ENCODE assay signal across 8 mouse cellular contexts in the genomic region with DNA sequence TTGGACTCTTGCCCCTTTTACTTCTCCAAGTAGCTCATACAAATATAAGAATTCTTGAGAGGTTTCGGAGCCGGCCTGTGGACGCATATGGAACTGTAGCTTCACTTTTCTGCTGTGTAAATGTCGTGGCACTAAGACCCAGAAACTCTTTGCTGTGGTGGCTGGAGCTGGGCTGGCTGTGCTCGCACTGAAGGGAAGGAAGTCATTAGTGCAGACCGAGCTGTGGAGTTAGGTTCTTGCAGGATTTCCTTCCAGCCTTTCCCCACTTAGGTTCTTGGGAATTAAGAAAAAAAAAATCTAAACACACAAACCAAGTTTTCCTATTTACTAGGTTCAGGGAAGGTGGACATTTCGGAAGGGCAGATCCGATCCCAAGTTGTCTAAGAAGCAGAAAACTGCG.
A peak's percentile ranks its signal among the peaks of the same experiment; 100 is the strongest.
DNase-seq lines count a peak whose midpoint lies in the region; ATAC-seq lines count a peak whose summit lies in the region.

No protein-coding gene starts in this region.

- WGBS in hindbrain, embryonic 16.5 days: under 1% methylated on average over 9 of the region's 9 CpGs

- ATAC-seq in activated CD4-positive, CD25-positive, alpha-beta regulatory T cell, adult 4 months: peak; percentile 74
- ATAC-seq in hindbrain, embryonic 16.5 days: peak; percentile 86

- H3K36me3 ChIP-seq in hindbrain, embryonic 16.5 days (ENCODE audit: control insufficient read depth, insufficient read depth, low read length): no peaks in the 10 kb centered on the region

- peak overlapping the region; percentile 72 for H3K9ac ChIP-seq in hindbrain, embryonic 16.5 days (ENCODE audit: low read depth, low read length)

- no peaks in the 10 kb centered on the region for H3K27me3 ChIP-seq in hindbrain, embryonic 16.5 days (replicated peaks; ENCODE audit: control insufficient read depth, insufficient read depth, low read length)

- no peaks in the 10 kb centered on the region; the same call in 1 of the 2 replicates for H3K9me3 ChIP-seq in hindbrain, embryonic 16.5 days (ENCODE audit: control insufficient read depth, low read length)

- H3K27ac ChIP-seq in hindbrain, embryonic 16.5 days (ENCODE audit: low read depth, low read length): peak overlapping the region; percentile 94

- H3K4me1 ChIP-seq in hindbrain, embryonic 16.5 days (ENCODE audit: control insufficient read depth, insufficient read depth, low read depth, low read length): peaks cover 20% of the 10 kb centered on the region

- peak overlapping the region; percentile 84 for H3K4me2 ChIP-seq in hindbrain, embryonic 16.5 days (ENCODE audit: low read length)

- H3K4me3 ChIP-seq in hindbrain, embryonic 16.5 days (ENCODE audit: low read length): peak overlapping the region; percentile 57

- peak; percentile 88 for DNase-seq in embryo, embryonic 10 days (ENCODE audit: low spot score)
- DNase-seq in gastrocnemius, postnatal 10 days: peak; percentile 71
- peak; percentile 51 for DNase-seq in left cerebral cortex, adult 11 months (ENCODE audit: low spot score)
- peak; percentile 79 for DNase-seq in lung, postnatal 25 days (ENCODE audit: low spot score)
- peak; percentile 66 for DNase-seq in ovary, postnatal 36 days (ENCODE audit: low spot score)
- peak; percentile 58 for DNase-seq in thymus, postnatal 14 days

Comparison
In these comparisons a context has a peak if more than half of its experiments do, and no peak if none do; other contexts are left out.
1. Peak in every context shown above with its lines: DNase-seq, ATAC-seq, H3K4me3 ChIP-seq and H3K27ac ChIP-seq.